Mouse (Mus musculus) adrenal gland, postnatal 25 days (tissue): ENCODE results near the gene Ano3. TPM values are rescaled to one million over a fixed set of nuclear protein-coding genes. Genes with fewer than 3 reads are reported as not detected.

Experiments used
- DNase-seq: peaks from one replicate; pipeline ENCODE4 v3.0.0; 2021; ENCODE audit warnings: mixed read lengths
- total RNA-seq: library from RNA; stranded (reverse); gene quantifications from 2 replicates; pipeline ENCODE4 v1.2.3, GENCODE M21; 2021

Gene Ano3
- total RNA-seq, 1 experiment from 2014 or later: 0.12 TPM

DNA sequence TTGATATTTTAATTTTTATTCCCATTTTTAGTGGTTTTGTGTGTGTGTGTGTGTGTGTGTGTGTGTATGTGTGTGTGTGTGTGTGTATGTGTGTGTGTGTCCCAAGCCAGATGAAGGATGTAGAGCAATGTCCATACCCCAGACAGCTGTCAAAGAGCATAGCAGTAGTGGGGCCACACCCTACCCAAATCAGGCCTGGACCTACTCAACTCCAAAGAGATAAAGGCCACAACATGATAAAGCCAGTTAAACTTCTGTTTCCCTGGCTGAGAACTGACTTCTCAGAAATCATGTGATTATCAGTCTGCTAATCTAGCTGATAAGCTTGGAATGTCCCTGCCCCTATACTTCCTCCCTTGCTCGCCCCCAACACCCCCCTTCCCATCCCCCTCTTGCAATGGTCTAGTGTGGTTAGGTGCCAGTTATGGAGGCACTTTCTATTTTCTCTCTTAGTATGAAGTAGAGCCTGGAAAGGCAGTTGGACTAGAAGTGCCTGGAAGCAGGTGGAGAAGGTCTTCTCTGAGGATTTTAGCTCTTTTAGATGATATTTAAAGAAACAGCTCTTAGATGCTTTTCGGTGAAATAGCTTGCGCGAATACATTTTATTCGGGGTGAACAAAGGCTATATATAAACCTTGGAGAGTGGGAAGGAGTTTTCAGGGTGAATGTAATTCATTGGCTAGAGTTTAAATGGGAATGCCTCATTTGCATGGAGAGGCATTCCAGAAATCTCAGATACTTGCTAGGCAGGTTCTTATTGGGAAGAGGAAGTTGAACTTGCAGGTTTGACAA, 144.2 kb downstream of the Ano3 start:
- no peak for DNase-seq

DNA sequence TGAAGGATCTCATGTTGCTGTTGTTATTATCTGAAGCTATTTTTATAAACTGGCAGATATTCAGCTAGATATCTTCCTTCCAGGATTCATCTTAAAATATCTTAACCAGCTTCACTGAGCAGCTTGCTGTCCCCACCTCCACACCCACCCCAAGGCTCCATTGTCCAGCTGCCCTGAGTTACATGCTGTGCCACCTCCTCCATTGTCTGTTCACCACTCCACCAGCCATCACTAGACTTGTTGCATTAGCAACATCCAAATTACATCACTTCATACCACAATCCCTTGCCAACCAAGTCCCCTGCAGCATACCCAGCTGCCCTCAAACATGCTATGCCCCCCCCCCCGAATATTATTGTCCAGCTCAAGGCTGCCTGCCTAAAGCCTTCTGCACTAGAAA, 154.8 kb downstream of the Ano3 start:
- DNase-seq: no peak

- DNase-seq: no peak
Observed at GRCm38 (mm10) chr2:110795433-110795832, 155.3 kb downstream of the Ano3 start.

GRCm38 (mm10) chr2:110787396-110787795, 163.3 kb downstream of the Ano3 start:
- DNase-seq: no peak

DNA sequence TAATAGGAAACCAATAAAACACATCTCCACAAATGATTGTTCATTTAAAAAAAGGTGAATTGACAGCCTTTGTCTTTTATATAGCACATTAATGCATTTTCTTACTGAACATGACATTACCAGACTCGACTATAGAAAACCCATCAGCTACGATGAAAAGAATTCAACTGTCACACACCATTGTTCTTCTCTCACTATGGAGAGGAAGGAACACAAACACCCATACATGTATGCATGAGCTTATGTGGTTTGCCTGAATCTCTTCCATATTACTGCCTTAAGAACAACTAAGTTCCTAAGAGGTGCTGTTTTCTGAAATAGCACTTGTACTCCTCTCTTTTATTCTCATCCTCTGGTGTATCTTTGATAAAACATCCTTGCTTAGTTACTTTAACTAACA, 191.3 kb downstream of the Ano3 start:
- DNase-seq: no peak

- no peak for DNase-seq
Observed at GRCm38 (mm10) chr2:110757556-110757955, 193.2 kb downstream of the Ano3 start.

DNA sequence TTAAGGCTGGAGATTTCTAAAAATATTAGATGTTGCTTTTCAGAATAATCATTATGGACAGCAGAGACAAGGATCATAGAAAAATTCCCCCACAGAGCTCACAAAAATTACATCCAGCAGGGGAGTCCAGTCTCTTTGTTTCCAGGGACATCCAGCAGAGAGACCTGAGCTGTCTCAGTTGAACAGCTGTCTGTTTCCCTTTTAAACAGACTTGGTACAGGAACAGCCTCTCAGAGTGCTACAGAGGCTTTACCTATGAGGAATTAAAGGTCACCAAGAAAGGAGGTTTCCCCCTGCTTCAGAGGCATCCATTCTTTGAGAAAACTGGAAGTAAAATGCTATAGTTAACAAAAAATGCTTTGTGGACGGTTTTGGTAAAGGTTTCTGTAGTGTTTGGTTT, 210.2 kb downstream of the Ano3 start:
- DNase-seq: no peak

- DNase-seq: no peak
Observed at GRCm38 (mm10) chr2:110739781-110740180, 210.9 kb downstream of the Ano3 start.

GRCm38 (mm10) chr2:110737981-110738380, 212.7 kb downstream of the Ano3 start:
- DNase-seq: no peak

- no peak for DNase-seq
Observed at GRCm38 (mm10) chr2:110737236-110737635, 213.5 kb downstream of the Ano3 start.

- DNase-seq: no peak
Observed at GRCm38 (mm10) chr2:110726106-110726505, 224.6 kb downstream of the Ano3 start.

DNA sequence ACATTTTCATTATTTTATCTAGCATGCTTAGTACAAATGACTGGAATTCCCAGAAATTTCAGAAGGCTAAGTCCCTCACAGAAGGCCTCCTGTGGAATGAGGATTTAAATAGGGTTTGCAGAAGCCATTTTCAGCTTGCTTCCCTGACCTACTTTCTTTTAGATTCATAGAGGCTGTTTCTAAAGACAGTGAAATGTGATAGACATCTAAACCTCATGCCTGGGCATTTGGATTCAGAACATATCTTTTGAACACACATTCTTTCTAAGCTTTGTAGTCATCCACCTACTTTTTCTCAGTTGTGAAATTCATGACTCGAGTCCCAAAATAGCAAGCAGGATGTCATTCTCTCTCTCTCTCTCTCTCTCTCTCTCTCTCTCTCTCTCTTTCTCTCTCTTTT, 228.5 kb downstream of the Ano3 start:
- DNase-seq: no peak

DNA sequence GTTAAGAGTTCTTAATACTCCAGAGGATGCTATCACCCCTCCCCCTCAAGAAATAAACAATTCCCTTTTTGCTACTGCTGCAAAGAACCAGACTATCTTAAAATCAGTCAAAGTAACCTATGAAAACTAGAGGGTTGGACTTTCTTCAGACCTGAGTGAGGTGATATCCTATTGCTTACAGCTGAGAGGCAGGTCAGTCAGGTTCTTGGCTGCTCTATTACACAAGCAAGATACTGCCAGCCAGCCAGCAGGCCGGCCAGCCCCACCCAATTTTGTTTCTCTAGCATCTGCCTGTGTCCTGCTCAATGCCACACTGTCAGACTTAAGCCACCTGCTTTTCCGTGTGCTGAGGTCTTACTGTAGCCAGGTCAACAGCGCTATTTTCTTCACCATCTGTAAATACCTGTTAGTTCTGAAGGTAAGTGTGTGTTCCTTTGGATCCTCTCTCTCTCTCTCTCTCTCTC, 229.4 kb downstream of the Ano3 start, which contains the start of gene Muc15:
TSS of gene Muc15 (plus strand) at position 51 of the 464 bp plus-strand sequence.
- DNase-seq: no peak

GRCm38 (mm10) chr2:110719051-110719450, 231.7 kb downstream of the Ano3 start:
- DNase-seq: no peak

GRCm38 (mm10) chr2:110710055-110710720, 240.5 kb downstream of the Ano3 start:
- DNase-seq: peak; percentile 4

GRCm38 (mm10) chr2:110709436-110709835, 241.3 kb downstream of the Ano3 start:
- DNase-seq: no peak

DNA sequence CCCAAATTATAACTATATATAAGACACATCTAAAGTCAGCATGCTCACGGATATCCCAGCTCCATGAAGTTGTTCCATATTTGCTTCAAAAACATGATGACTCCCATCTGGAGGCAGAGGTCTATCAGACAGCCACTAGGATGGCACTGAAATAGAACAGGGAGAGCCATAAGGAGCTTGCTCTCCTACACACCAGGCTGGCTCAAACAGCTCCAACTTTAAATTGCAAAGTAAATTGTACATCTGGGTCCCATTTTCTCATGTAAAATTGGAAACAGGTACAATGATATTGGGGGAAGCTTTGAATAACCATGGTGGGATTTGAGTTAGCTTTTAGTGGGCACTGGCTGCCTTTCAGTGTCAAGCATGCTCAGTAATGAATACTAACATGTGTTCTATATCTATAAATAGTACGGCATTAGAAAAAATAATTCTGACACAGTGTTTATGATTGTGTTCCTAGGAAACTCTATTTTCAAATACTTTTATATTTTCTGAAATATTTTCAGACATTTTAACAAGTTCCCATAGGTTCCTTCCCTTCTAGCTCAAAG, 279.6 kb downstream of the Ano3 start:
- no peak for DNase-seq

DNA sequence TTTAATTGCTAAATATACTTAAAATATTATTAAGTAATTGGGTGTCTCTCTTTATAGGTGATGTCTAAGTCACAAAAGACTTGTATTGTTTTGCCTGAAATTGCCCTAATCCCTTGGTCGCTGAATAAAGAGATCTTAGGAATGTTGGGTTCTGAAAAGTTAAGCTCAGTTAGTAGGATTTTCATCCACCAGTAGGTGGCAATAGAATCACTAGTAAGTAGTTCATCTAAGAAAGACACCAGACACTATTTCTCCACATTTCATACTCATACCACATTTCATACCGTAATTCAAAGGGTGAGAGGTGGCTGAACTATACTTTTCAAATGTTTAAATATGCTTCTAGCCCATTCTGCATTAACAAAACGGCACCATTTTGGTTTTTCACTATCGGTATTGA, 287.4 kb downstream of the Ano3 start:
- DNase-seq: no peak

DNA sequence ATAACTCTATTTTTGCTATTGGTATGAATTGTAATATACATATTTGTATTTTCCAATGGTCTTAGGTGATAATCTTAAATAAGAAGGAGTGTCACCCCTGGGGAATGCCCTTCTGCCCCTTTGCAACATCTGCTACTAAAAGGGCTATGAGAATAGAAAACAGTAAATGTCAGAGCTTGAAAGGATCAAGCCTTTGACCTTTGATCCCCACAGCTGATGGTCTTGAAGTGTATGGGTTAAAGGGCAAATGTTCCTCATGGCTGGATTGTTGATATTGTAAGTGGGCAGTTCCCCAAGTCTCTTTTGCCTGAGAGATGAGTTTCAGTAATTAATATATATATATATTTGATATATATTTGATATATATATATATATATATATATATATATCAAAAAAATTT, 305.9 kb downstream of the Ano3 start:
- no peak for DNase-seq

- DNase-seq: no peak
Observed at GRCm38 (mm10) chr2:110644358-110644757, 306.4 kb downstream of the Ano3 start.
